Mouse (Mus musculus) forebrain, embryonic 10.5 days (tissue): ENCODE results near the gene Chn1. TPM values are rescaled to one million over a fixed set of nuclear protein-coding genes. Genes with fewer than 3 reads are reported as not detected.

ENCODE experiments used
- polyA plus RNA-seq: library from polyadenylated mRNA; unstranded; fragments of >200 nt; fragmentation: Nextera tagmentation; extraction: Ambion mirVana; gene quantifications from 2 replicates; pipeline ENCODE4 v1.2.1, GENCODE M21; 2016

Gene Chn1
- polyA plus RNA-seq, 1 experiment from 2014 or later: 34.7 TPM

Other genes with a start within 250 kb of the Chn1 start
- gene Wipf1, start 245.6 kb downstream of the Chn1 start, polyA plus RNA-seq: 7.5 and 8.6 TPM in 2 replicates
- gene Chrna1, start 195.0 kb downstream of the Chn1 start, polyA plus RNA-seq: 0.76 and 1.1 TPM in 2 replicates
- gene Atf2, start 117.3 kb upstream of the Chn1 start, polyA plus RNA-seq: 81.3 and 84.1 TPM in 2 replicates
- gene Atp5g3, start 136.0 kb upstream of the Chn1 start, polyA plus RNA-seq: 837 and 865 TPM in 2 replicates